Mouse (Mus musculus) spleen, adult 2 months (tissue): ENCODE measurements at regions not wholly inside any gene's neighbourhood (a gene's known extent, or its start where the extent isn't known, plus 50 kb on each side); places are given as distances from the start of the nearest gene placed in this dataset.

Experiments
- DNase-seq, 2 experiments: peaks; one replicate each; pipeline versions ENCODE4 v3.0.0 to v3.0.0-alpha.2; 2012 to 2021; ENCODE audit warnings: low spot score in 2 of 2, low read depth in 1 of 2
- H3K27ac ChIP-seq: fragments of 200-500 bp; 2 replicates; pipeline ENCODE4 v1.5.1; 2012; ENCODE audit warnings: low read length, inconsistent platforms; ENCODE audit not compliant: insufficient read depth
- H3K27me3 ChIP-seq: fragments of 200-500 bp; 2 replicates; pipeline ENCODE4 v1.6.1; 2012; ENCODE audit warnings: mild to moderate bottlenecking, moderate library complexity, low read length, inconsistent platforms; ENCODE audit not compliant: control insufficient read depth, insufficient read depth
- H3K36me3 ChIP-seq: fragments of 200-500 bp; 2 replicates; pipeline ENCODE4 v1.6.1; 2012; ENCODE audit warnings: mild to moderate bottlenecking, low read length, inconsistent platforms; ENCODE audit not compliant: control insufficient read depth, insufficient read depth
- H3K4me1 ChIP-seq: fragments of 200-500 bp; 2 replicates; pipeline ENCODE4 v1.6.1; 2011; ENCODE audit warnings: inconsistent platforms; ENCODE audit not compliant: control insufficient read depth, insufficient read depth, insufficient read length
- H3K4me3 ChIP-seq: fragments of 200-500 bp; 2 replicates; pipeline ENCODE4 v1.5.1; 2011; ENCODE audit warnings: mild to moderate bottlenecking, inconsistent platforms; ENCODE audit not compliant: insufficient read depth, insufficient read length; ENCODE audit errors: extremely low read depth
- CTCF ChIP-seq: fragments of 200-500 bp; IDR thresholded peaks from 2 replicates; pipeline ENCODE4 v1.5.1; 2011; ENCODE audit warnings: mild to moderate bottlenecking, inconsistent platforms; ENCODE audit not compliant: insufficient read depth, insufficient read length, insufficient replicate concordance; ENCODE audit errors: extremely low read depth
- POLR2A ChIP-seq: fragments of 200-500 bp; IDR thresholded peaks from 2 replicates; pipeline ENCODE4 v1.6.1; 2011; ENCODE audit warnings: low read depth, low read length, inconsistent platforms
- WGBS: fragments of 180-500 bp; shearing (Covaris S2); methylation state at CpG from one replicate; pipeline ENCODE4 v1.1.7; 2018; 5-methylcytosine and 5-hydroxymethylcytosine counted together

DNA sequence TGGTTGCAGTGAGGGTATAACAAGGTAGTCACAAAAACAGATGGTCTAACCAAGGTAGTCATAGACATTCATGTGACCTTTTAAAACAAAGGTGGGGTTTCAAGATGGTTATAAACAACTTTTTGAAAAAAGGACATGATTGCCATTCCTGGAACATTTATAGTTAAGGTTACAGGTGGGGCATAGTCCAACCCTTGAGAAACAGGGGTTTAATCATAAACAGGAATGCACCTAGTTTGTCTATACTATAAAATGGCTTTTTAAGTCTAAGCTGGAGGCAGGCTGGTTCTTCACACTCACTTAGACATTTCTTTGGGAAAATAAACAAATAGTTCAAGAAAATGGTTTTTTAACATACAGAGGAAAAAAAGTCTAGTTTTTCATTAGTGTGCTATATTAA, 525.7 kb upstream of the Atp2b1 start:
- Histone ChIP-seq H3K4me1 (no peaks in the 10 kb centered on the region), H3K27ac (no peak overlapping the region), H3K4me3 (no peak overlapping the region), H3K36me3 (no peaks in the 10 kb centered on the region), H3K27me3 (no peaks in the 10 kb centered on the region)
- DNase-seq, result no peak
- TF ChIP-seq POLR2A, result no peak
- TF ChIP-seq CTCF, result no peak

DNA sequence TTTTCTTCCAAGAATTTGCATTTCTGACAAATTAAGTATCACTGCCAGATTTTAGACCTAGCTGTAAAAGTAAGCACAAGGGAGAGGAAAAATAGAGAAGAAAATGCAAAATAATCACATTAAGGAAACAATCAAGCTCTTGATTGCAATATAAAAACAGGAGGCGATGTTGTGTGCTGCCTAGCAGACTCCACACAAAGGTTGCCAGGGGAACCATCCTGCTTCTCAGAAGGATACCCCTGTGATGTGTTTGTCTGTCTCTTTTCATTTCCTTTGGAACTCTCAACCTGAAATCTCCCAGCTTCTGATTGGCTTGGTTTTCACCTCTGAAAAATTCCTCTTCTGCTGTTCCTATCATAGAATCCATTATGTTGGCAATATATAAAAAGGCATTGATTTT, 514.3 kb upstream of the Atp2b1 start:
- no peaks in the 10 kb centered on the region for H3K4me1 ChIP-seq
- WGBS, result 79% methylated on average over 1 of the region's 1 CpGs
- H3K36me3 ChIP-seq, result no peaks in the 10 kb centered on the region
- TF ChIP-seq CTCF (no peak), POLR2A (no peak)
- H3K4me3 ChIP-seq, result no peak overlapping the region
- no peaks in the 10 kb centered on the region for H3K27me3 ChIP-seq
- no peak for DNase-seq
- H3K27ac ChIP-seq, result no peak overlapping the region

DNA sequence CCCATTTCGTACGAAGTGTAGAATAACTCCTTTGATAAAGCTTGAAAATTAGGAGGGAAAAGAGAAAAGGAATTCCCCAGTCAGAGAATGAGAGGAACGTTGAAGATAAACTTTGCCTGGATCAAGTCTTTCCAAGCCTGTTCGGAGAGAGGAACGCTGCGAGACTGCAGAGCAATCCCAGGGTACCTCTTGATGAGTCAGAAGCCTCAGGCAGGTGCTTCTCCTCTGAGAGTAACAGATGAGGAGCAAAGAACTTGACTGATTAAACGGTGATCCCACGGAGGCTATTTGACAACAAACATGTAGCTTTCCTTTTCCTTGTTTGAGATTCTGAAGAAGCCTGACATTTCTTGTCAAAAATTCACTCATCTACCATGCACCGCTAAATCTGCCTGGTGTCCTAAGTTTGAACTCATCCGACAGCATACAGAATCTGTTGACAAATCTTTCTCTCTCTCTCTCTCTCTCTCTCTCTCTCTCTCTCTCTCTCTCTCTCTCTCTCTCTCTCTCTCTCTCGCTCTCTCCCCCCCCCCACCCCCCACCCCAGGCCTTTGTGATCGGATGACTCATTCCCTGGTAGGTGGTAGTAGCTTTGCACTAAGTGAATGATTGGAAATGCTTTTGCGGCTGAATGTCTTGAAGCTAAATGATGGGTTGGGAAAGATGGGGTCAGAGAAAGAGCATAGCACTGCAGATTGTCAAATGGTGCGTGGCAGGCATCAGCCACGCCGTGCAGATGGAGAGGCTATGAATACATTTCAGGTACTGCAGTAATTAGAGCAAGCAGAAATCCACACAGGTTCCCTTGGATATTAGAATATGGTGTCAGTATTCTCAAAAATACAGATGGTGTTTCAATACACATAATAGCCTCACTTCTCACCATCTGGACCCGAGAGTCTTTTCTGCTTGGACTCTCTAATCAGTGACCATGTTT, 496.1 kb upstream of the Atp2b1 start:
- WGBS, result 87% methylated on average over 16 of the region's 17 CpGs
- H3K4me3 ChIP-seq, result no peak overlapping the region
- H3K27ac ChIP-seq, result no peak overlapping the region
- H3K36me3 ChIP-seq, result no peaks in the 10 kb centered on the region
- DNase-seq, result no peak
- no peaks in the 10 kb centered on the region for H3K27me3 ChIP-seq
- TF ChIP-seq CTCF, result no peak
- no peak for TF ChIP-seq POLR2A
- no peaks in the 10 kb centered on the region for H3K4me1 ChIP-seq

DNA sequence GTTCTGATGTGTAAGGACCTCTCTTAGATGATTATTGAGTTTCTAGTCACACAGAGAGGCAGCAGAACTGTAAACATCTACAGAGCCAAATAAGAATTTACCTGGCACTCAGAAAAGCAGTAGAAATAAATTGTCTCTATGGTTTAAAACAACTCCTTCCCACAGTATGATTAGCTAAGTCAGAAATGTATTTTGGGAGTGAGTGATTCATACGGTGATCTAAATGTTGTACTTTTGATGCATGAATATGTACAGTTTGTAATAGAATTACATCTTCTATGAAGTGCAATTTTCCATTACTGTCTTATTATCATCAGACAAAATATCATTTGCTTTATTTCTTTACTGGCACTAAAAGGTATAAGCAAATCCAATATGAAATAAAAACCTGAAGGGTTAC, 489.8 kb upstream of the Atp2b1 start:
- TF ChIP-seq POLR2A (no peak), CTCF (no peak)
- Histone ChIP-seq H3K36me3 (no peaks in the 10 kb centered on the region), H3K27me3 (no peaks in the 10 kb centered on the region), H3K4me1 (no peaks in the 10 kb centered on the region), H3K4me3 (no peak overlapping the region), H3K27ac (no peak overlapping the region)
- WGBS, result 94% methylated on average over 1 of the region's 1 CpGs
- DNase-seq, result no peak

DNA sequence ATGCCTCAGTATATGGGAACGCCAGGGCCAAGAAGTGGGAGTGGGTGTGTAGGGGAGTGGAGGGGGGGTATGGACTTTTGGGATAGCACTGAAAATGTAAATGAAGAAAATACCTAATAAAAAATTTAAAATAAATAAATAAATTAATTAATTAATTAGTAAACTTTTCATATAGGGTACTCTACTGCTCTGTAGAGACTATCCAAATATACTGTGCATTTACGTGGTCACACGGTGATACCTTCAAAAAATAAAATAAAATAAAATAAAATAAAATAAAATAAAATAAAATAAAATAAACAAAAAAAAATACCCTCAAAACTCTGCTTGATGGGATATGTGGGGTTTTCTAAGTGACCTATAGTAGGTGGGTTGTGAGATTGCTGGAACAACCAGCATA, 479.2 kb upstream of the Atp2b1 start:
- Histone ChIP-seq H3K4me3 (no peak overlapping the region), H3K36me3 (no peaks in the 10 kb centered on the region), H3K27me3 (no peaks in the 10 kb centered on the region), H3K27ac (no peak overlapping the region), H3K4me1 (no peaks in the 10 kb centered on the region)
- TF ChIP-seq POLR2A (no peak), CTCF (no peak)
- DNase-seq, result no peak
- WGBS, result 96% methylated on average over 3 of the region's 3 CpGs

DNA sequence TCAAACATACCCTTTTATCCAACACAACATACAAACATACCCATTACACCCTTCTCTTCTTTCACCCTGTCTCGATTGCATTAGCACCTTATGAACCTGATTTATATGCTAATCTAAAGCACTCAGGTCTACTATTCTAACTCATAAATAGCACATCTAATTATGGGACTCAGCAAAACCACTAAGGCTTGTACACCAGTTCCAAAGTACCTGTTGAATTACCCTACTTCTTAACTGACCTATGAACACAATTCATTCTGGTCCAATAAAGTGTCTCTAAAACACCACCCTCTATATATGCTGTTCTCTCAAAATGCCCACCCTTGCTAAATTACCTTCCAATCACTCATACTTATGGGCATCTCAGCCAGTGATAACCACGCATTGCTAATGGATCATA, 452.7 kb upstream of the Atp2b1 start:
- H3K4me3 ChIP-seq, result no peak overlapping the region
- no peaks in the 10 kb centered on the region for H3K27me3 ChIP-seq
- TF ChIP-seq CTCF, result no peak
- no peak for TF ChIP-seq POLR2A
- no peak overlapping the region for H3K27ac ChIP-seq
- no peaks in the 10 kb centered on the region for H3K36me3 ChIP-seq
- H3K4me1 ChIP-seq, result no peaks in the 10 kb centered on the region
- DNase-seq, result no peak
- 89% methylated on average over 2 of the region's 2 CpGs for WGBS

DNA sequence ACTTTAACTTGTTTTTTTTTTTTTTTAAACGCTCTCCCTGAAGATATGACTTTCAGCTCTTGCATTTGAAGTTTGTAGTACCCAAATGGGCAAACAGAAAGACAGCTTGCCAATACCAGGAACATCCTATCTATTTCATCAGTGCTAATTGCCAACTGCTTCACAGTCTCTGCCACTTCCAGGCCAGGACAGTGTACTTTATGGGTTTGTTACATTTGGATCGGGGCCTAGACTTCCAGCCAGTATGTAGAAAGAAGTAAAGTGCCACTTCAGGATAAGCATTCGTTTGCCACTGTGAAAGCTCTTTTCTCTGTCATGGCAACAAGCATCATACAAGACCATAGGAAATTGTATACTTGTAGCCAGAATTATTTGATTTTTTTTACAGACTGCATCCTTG, 439.6 kb upstream of the Atp2b1 start:
- no peak overlapping the region for H3K4me3 ChIP-seq
- H3K27me3 ChIP-seq, result no peaks in the 10 kb centered on the region
- WGBS, result 89% methylated on average over 3 of the region's 3 CpGs
- DNase-seq, result no peak
- no peaks in the 10 kb centered on the region for H3K4me1 ChIP-seq
- H3K27ac ChIP-seq, result no peak overlapping the region
- no peak for TF ChIP-seq CTCF
- no peak for TF ChIP-seq POLR2A
- H3K36me3 ChIP-seq, result no peaks in the 10 kb centered on the region
